Mouse (Mus musculus): Measurements from ENCODE around the gene Sclt1. TPM values are rescaled to one million over a fixed set of nuclear protein-coding genes. Genes with fewer than 3 reads are reported as not detected.

Gene Sclt1
- polyA plus RNA-seq (2015; fragmentation: Nextera tagmentation; extraction: Ambion mirVana), result 8.4 and 8.6 TPM in 2 replicates

- under 1% methylated on average over 65 of the region's 66 CpGs for WGBS
- Histone ChIP-seq H3K27me3 (ENCODE audit: control insufficient read depth, insufficient read depth, low read length) (no peaks in the 10 kb centered on the region), H3K36me3 (ENCODE audit: control insufficient read depth, insufficient read depth, low read length) (no peaks in the 10 kb centered on the region), H3K4me3 (ENCODE audit: low read depth, low read length) (peak within 1 kb of the TSS; percentile 85), H3K4me2 (replicated peaks; ENCODE audit: low read depth) (peak within 1 kb of the TSS; percentile 75), H3K27ac (replicated peaks) (peak within 1 kb of the TSS; percentile 89), H3K9me3 (ENCODE audit: control insufficient read depth, low read length) (no peaks in the 10 kb centered on the region), H3K4me1 (replicated peaks; ENCODE audit: control insufficient read depth, insufficient read depth) (no peaks in the 10 kb centered on the region), H3K9ac (ENCODE audit: low read length) (peak within 1 kb of the TSS; percentile 82)
- peak; percentile 100 for ATAC-seq (ENCODE audit: low FRiP score, low TSS enrichment)
- peak; percentile 97 for DNase-seq (ENCODE audit: low spot score)
- TF ChIP-seq EP300 (optimal IDR thresholded peaks at IDR 0.05) (no peak), CTCF (IDR thresholded peaks at IDR 0.05; ENCODE audit: low read depth) (peak; percentile 11; the same call in 1 of the 2 replicates)
Observed at GRCm38 (mm10) chr3:41742278-41742934, at the start of gene Sclt1, which contains the start of gene D3Ertd751e. TSS of gene Sclt1 (minus strand) at chr3:41742514. TSS of gene D3Ertd751e (plus strand) at chr3:41742611.

DNA sequence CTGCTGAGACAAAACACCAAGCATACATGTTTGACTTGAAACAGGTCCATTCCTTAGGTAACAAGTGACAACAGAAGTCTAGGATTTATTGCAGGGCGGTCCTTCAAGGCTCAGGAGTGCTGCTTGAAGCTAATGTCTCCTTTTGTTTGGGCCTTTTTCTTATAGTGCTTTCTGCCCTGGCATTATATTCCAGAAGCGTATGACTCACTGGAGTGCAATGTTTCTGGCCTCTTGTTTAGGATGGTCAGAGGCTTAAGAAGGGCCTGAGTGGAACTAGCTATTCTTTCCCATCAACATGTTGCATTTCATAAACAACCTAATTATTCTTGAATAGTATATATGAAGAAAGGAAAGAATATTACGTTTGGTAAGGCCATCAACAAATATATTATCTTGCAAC is 19.8 kb upstream of the Sclt1 start:
- ATAC-seq (ENCODE audit: low FRiP score, low TSS enrichment) (no peak), DNase-seq (ENCODE audit: low spot score) (no peak)
- Histone ChIP-seq H3K9ac (ENCODE audit: low read length) (no peak overlapping the region), H3K4me1 (replicated peaks; ENCODE audit: control insufficient read depth, insufficient read depth) (no peaks in the 10 kb centered on the region), H3K4me3 (ENCODE audit: low read depth, low read length) (no peak overlapping the region), H3K9me3 (ENCODE audit: control insufficient read depth, low read length) (no peaks in the 10 kb centered on the region), H3K4me2 (replicated peaks; ENCODE audit: low read depth) (no peak overlapping the region), H3K36me3 (ENCODE audit: control insufficient read depth, insufficient read depth, low read length) (no peaks in the 10 kb centered on the region), H3K27ac (replicated peaks) (no peak overlapping the region), H3K27me3 (ENCODE audit: control insufficient read depth, insufficient read depth, low read length) (no peaks in the 10 kb centered on the region)
- WGBS, result 69% methylated on average over 3 of the region's 3 CpGs
- TF ChIP-seq EP300 (optimal IDR thresholded peaks at IDR 0.05) (no peak), CTCF (IDR thresholded peaks at IDR 0.05; ENCODE audit: low read depth) (no peak)

DNA sequence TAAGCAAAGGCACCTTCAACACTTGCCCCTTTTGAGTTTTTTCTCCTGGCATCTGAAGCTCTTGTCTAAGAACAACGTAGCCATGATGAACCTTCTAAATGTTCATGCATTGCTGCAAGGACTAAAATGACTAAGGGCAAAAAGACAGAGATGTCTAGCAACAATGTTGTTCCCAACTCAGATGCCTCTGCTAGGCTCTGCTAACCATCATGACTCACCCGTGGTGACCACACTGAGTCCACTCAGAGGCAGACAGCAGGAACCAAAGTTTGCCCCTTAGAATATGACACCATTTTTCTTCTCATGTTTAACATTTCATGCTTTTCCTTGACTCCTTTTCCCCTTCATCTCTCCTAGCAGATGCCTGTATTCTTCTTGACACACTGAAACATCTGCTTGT is 12.2 kb upstream of the Sclt1 start:
- TF ChIP-seq CTCF (IDR thresholded peaks at IDR 0.05; ENCODE audit: low read depth) (no peak), EP300 (optimal IDR thresholded peaks at IDR 0.05) (no peak)
- Histone ChIP-seq H3K4me1 (replicated peaks; ENCODE audit: control insufficient read depth, insufficient read depth) (no peaks in the 10 kb centered on the region), H3K4me3 (ENCODE audit: low read depth, low read length) (no peak overlapping the region)

DNA sequence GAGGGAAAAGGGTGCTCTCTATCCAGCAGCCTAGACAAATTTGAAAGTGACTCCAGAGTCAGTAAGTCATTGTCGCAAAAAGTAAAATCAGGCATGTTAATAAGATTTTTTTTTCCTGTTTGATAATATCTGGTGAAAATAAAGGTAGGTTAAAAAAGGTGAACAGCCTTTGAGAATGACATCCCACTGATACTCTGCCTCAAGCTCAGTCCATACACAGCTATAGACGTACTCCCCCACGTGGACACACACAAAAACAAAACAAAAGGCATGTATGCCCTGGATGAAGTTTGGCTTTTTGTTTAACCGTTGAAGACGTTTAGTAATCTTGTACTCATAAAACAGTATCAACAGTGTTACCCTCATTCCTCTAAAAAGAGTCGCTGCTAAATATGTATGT is 1.1 kb upstream of the Sclt1 start:
- ATAC-seq (ENCODE audit: low FRiP score, low TSS enrichment), result no peak
- H3K4me3 ChIP-seq (ENCODE audit: low read depth, low read length), result no peak overlapping the region; the same call in 1 of the 2 replicates

More for the DNA sequence above, 12.2 kb upstream of the Sclt1 start:
- Histone ChIP-seq H3K9ac (ENCODE audit: low read length) (no peak overlapping the region), H3K9me3 (ENCODE audit: control insufficient read depth, low read length) (no peaks in the 10 kb centered on the region), H3K27ac (replicated peaks) (no peak overlapping the region), H3K4me2 (replicated peaks; ENCODE audit: low read depth) (no peak overlapping the region), H3K27me3 (ENCODE audit: control insufficient read depth, insufficient read depth, low read length) (no peaks in the 10 kb centered on the region), H3K36me3 (ENCODE audit: control insufficient read depth, insufficient read depth, low read length) (no peaks in the 10 kb centered on the region)
- WGBS, result 79% methylated on average over 2 of the region's 2 CpGs
- ATAC-seq (ENCODE audit: low FRiP score, low TSS enrichment), result no peak
- DNase-seq (ENCODE audit: low spot score), result no peak

DNA sequence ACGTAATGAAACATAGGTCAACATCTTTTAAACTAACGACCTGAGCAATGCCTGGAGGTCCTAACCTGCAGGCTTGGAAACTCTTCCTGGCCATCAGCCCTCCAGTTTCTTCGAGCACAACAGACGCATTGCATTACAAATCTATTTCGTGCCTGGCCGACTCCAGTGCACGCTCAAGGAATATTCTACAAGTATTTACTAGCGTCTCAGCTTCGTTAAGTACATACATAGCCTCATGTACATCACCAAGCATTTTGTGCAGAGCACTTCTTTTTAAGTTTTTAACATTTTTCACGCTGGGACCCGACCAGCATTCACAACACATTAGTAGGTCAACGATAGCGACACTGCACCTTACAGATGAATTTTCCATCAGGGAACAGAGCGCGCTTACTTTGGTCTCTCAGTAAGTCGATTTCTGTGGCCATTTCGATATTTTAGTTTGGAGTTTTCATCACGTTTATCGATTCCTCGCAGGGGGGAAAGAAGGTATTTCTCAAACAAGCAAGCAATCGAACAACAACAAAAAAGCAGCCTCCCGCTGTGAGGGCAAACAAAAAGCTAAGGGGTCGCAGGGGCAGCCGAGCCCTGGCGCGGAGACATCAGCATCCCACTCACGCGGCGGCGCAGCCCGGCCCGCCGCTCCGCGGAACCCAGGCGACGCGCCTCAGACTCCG is 575 bp downstream of the Sclt1 start:
- under 1% methylated on average over 39 of the region's 39 CpGs for WGBS
- Histone ChIP-seq H3K4me2 (replicated peaks; ENCODE audit: low read depth) (peak overlapping the region; percentile 71), H3K4me1 (replicated peaks; ENCODE audit: control insufficient read depth, insufficient read depth) (no peaks in the 10 kb centered on the region), H3K27me3 (ENCODE audit: control insufficient read depth, insufficient read depth, low read length) (no peaks in the 10 kb centered on the region), H3K4me3 (ENCODE audit: low read depth, low read length) (peak overlapping the region; percentile 85), H3K36me3 (ENCODE audit: control insufficient read depth, insufficient read depth, low read length) (no peaks in the 10 kb centered on the region), H3K9ac (ENCODE audit: low read length) (peak overlapping the region; percentile 82), H3K9me3 (ENCODE audit: control insufficient read depth, low read length) (no peaks in the 10 kb centered on the region), H3K27ac (replicated peaks) (peak overlapping the region; percentile 89)
- no peak for ATAC-seq (ENCODE audit: low FRiP score, low TSS enrichment)
- TF ChIP-seq CTCF (IDR thresholded peaks at IDR 0.05; ENCODE audit: low read depth) (no peak), EP300 (optimal IDR thresholded peaks at IDR 0.05) (no peak)
- peak; percentile 15 for DNase-seq (ENCODE audit: low spot score)

More for the DNA sequence above, 1.1 kb upstream of the Sclt1 start:
- no peaks in the 10 kb centered on the region for H3K4me1 ChIP-seq (replicated peaks; ENCODE audit: control insufficient read depth, insufficient read depth)
- WGBS, result 34% methylated on average over 6 of the region's 6 CpGs
- H3K27ac ChIP-seq (replicated peaks), result no peak overlapping the region
- peak overlapping the region; percentile 75 for H3K4me2 ChIP-seq (replicated peaks; ENCODE audit: low read depth)
- no peak for DNase-seq (ENCODE audit: low spot score)
- H3K9me3 ChIP-seq (ENCODE audit: control insufficient read depth, low read length), result no peaks in the 10 kb centered on the region
- no peak overlapping the region for H3K9ac ChIP-seq (ENCODE audit: low read length)
- H3K27me3 ChIP-seq (ENCODE audit: control insufficient read depth, insufficient read depth, low read length), result no peaks in the 10 kb centered on the region
- H3K36me3 ChIP-seq (ENCODE audit: control insufficient read depth, insufficient read depth, low read length), result no peaks in the 10 kb centered on the region
- TF ChIP-seq EP300 (optimal IDR thresholded peaks at IDR 0.05) (no peak), CTCF (IDR thresholded peaks at IDR 0.05; ENCODE audit: low read depth) (peak; percentile 63)

DNA sequence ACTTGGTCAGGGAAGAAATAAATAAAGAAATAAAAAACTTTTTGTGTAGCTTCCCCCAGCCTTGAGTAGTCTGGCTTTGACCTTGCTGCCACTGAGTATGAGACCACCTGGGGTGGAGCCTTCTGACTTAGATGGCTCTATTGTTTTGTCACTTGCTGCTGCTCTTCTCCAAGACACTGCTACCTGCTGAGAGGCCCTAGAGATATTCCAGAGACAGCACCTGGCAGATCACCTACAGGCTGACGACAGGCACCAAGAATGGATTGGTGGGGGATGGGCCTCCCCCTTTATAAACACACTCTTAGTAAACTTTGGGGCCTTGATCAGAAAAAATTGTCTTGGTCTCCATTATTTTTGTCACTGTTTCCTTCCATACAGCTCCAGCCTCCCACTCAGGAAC is 46.6 kb downstream of the Sclt1 start:
- Histone ChIP-seq H3K4me2 (replicated peaks; ENCODE audit: low read depth) (no peak overlapping the region), H3K27me3 (ENCODE audit: control insufficient read depth, insufficient read depth, low read length) (no peaks in the 10 kb centered on the region), H3K27ac (replicated peaks) (no peak overlapping the region), H3K36me3 (ENCODE audit: control insufficient read depth, insufficient read depth, low read length) (no peaks in the 10 kb centered on the region), H3K4me1 (replicated peaks; ENCODE audit: control insufficient read depth, insufficient read depth) (no peaks in the 10 kb centered on the region), H3K4me3 (ENCODE audit: low read depth, low read length) (no peak overlapping the region), H3K9me3 (ENCODE audit: control insufficient read depth, low read length) (no peaks in the 10 kb centered on the region), H3K9ac (ENCODE audit: low read length) (no peak overlapping the region)
- 64% methylated on average over 1 of the region's 1 CpGs for WGBS
- DNase-seq (ENCODE audit: low spot score), result no peak
- no peak for TF ChIP-seq CTCF (IDR thresholded peaks at IDR 0.05; ENCODE audit: low read depth)
- TF ChIP-seq EP300 (optimal IDR thresholded peaks at IDR 0.05), result no peak
- no peak for ATAC-seq (ENCODE audit: low FRiP score, low TSS enrichment)

Data from stomach, postnatal 0 days (tissue).